Mouse (Mus musculus): ENCODE results near the gene Supt5.
A peak's percentile ranks its signal among the peaks of the same experiment; 100 is the strongest.
"Not testable (repeated sequence)": the region's sequence is repeated elsewhere in the genome, so short reads cannot be mapped to it uniquely, and the experiment has no call there.

Supt5 gene

DNA sequence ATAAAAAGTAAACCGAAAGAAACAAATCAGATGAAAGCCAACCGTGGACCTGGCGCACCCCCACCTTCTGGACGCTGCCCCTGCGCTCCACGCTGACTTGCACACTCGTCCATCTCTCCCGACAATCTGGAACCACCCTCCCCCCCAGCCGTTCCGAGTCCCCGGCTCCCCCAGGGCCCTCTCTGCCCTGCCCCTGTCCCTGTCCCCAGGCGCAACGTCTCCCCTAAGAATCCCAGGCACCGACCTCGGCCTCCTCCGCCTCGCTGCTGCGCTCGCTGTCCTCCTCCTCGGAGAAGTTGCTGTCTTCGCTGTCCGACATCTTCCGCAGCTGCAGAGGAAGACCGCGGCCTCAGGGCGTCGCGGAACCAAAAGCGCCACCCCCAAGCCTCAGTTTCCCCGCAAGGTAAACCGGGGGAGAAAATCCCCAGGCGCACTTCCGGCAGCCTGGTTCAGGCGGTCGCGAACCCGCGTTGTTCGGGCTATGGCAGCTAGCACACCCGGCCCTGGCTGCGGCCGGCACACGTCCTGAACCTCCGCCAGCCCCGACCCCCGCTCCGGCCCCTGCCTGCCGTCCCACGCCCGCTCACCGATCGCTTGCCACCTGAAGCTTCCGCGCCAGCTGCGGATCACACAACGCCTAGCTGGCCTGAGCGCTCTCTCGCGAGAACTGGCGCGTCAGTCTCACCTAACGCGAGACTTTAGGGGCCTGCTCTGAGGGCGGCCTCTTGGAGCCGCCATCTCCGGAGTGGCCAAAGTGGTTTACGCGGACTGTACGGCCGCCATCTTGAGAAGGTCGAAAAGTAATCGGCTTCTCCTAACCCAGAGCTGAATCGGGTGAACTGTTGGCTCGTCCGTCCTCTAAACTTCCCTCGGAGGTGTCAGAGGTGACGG, at the start of gene Supt5:
Gene Supt5 (minus strand): TSS at position 639 of the 891 bp plus-strand sequence.
- peak; percentile 95 to 96 for DNase-seq (ENCODE audit: low spot score in 2 of 2)

- DNase-seq (ENCODE audit: low spot score in 2 of 2) = not testable (repeated sequence)
Measured at GRCm38 (mm10) chr7:28387384-28387783, 48.8 kb upstream of the Supt5 start.

DNA sequence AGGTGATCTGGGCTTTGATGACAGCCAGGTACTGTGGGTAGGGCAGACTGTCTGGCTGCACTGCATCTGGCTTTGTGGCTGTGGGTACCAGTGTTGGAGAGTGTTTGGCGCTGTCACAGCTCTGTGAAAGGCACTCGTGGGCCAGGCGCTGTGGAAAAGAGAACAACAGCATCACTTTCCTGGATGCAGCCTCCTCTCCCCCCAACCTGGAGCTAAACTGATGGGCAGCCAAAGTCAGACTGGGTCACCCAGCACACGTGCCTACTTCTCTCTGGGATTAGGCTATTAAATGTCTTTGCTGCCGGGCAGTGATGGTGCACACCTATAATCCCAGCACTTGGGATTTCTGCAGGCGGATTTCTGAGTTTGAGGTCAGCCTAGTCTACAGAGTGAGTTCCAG, 48.3 kb upstream of the Supt5 start:
- DNase-seq (ENCODE audit: low spot score in 2 of 2) = not testable (repeated sequence)

- DNase-seq (ENCODE audit: low spot score in 2 of 2) = peak; percentile 52 to 56
Measured at GRCm38 (mm10) chr7:28386462-28386861, 47.9 kb upstream of the Supt5 start.

DNA sequence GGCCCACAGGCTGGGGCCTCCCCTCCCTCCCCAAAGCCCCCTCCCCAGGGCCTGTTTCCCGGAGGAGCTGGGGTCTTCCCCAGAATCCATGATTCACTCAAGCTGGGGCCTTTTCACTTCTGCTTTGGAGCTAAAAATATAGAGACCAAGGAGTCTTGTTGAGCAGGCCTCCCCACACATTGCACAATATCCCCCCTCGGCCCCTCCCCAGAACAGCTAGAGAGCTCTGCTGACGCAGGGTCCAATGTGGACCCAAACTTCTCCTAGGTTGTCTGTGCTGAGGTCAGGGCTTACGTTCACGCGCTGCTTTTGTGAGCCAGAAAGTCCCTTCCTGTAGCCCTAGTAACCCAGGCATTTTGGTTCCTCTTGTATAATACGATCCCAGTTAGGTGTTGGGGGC, 47.5 kb upstream of the Supt5 start:
- no peak for DNase-seq (ENCODE audit: low spot score in 2 of 2)

DNA sequence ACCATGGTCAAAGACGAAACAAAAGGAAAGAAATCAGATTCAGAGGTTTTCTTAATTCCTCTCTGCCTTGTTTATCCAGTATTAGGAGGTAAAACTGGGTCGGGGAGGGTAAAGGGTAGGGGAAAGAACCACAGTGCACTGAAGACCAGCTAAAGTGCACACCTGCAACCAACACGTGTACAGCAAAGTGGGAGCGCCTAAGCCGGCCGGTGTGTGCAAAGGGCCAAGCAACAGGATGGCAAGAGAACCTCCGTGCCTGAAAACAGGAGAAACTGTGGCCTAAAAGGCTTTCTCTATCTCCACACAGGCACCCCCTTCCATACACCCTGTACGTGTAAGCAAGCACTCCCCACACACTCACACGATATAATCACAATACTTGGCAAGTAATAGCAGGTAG, 46.6 kb upstream of the Supt5 start:
- no peak for DNase-seq (ENCODE audit: low spot score in 2 of 2)

DNA sequence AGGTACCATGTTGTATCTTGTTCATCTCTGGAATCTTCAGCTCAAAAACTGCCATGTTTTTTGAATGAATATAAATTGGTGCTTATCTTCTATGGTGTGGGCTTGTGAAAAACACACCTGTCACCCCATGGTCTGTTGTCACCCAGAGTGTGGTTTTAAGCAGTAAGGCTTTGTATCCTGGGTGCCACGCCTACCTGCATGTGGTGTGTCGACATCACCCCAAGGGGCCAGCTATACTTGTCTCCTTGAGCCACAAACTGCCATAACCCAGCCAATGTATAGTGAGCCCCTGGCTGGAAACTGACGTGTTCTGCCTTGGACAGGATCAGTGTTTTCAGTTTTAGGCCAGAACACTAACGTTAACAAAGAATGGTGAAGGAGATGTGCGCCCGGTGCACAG, 45.6 kb upstream of the Supt5 start:
- DNase-seq (ENCODE audit: low spot score in 2 of 2) = no peak

DNA sequence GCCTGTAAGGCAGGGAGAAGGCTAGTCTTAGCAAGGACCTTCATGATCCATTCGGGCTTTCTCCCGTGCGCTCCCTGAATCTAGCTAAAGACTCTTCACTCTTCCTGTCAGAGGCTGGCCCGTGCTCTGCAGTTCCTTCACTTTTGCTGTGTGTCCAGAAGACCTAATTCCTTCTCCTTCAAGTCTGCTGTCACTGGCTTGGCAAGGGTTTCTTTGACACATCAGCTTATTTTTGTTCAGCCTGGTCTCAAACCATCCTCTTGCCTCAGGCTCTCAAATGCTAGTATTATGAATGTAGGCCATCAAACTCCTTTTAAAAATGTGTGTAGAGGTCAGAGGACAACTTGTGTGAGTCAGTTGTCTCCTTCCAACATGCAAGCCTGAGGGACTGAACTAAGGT, 45.1 kb upstream of the Supt5 start:
- no peak for DNase-seq (ENCODE audit: low spot score in 2 of 2)

- peak; percentile 70 to 75 for DNase-seq (ENCODE audit: low spot score in 2 of 2)
Measured at GRCm38 (mm10) chr7:28382981-28383396, 44.4 kb upstream of the Supt5 start.

DNA sequence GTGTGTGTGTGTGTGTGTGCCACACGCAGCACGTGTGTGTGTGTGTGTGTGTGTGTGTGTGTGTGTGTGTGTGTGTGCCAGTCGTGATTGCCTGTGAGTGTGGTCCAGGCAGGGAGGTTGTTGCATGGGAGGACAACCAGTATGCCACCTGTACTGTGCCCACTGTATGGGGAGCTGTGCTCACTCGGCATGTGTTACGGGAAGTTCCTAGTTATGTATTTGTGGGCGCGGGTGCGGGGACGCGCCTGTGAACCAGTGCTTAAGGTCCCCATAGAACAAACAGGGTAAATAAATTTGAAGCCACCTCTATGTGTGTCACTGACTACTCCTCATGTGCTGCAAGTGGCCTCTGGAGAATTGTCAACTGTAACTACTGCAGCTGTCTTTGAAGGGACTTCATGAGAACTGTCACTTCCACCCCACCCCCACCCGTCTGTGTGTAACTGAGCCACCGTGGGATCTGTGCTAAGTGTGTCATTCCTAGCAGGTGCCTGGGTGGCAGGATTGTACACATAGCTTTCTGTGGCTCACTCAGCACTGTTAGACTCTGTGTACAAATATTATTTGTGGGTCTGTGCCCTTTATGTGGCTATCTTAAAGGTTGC, 43.9 kb upstream of the Supt5 start:
- no peak for DNase-seq (ENCODE audit: low spot score in 2 of 2)

GRCm38 (mm10) chr7:28381938-28382337, 43.4 kb upstream of the Supt5 start:
- peak in 1 of 2 experiments; percentile 41 for DNase-seq (ENCODE audit: low spot score in 2 of 2)

GRCm38 (mm10) chr7:28381017-28381790, 42.7 kb upstream of the Supt5 start:
- no peak for DNase-seq (ENCODE audit: low spot score in 2 of 2)

DNA sequence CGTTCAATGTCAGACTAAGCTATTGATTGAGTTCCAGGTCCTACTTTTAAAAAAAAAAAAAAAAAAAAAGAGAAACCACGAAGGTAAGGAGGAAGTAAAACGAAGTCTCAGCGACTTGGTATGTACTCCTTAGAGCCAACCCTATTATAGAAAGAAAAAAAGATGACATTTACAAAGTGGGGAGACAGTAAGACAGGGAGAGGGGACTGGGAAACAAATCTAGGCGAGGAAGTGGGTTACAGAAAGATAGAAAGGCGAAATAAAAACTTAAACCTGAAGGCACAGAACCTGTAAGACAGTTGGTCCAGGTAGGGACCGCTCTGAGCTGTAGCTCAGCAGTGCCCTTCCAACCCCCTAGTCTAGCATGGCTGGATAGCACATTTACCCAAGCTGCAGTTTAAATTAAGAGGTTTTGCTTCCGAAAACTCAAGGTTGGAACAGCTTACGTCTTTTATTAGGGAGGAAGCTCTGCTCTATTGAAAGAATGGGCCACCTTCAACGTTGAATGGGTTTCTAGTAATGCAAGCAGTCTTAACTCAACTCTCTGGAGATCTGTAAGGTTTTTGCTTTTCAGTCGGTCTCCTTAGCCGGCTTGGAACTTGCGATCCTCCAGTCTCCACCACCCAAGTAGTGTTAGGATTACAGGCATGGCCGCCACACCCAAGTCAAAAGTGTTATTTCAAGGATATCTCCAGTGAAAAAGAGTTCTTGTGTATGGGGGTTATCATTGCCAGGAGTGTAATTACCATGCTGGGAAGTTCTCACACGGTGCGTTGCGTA, 41.9 kb upstream of the Supt5 start, which contains the start of gene Zfp36:
Gene Zfp36 (minus strand): TSS at position 17 of the 780 bp plus-strand sequence.
- DNase-seq (ENCODE audit: low spot score in 2 of 2) = no peak

GRCm38 (mm10) chr7:28378769-28379651, 40.5 kb upstream of the Supt5 start:
- peak; percentile 68 to 72 for DNase-seq (ENCODE audit: low spot score in 2 of 2)

DNA sequence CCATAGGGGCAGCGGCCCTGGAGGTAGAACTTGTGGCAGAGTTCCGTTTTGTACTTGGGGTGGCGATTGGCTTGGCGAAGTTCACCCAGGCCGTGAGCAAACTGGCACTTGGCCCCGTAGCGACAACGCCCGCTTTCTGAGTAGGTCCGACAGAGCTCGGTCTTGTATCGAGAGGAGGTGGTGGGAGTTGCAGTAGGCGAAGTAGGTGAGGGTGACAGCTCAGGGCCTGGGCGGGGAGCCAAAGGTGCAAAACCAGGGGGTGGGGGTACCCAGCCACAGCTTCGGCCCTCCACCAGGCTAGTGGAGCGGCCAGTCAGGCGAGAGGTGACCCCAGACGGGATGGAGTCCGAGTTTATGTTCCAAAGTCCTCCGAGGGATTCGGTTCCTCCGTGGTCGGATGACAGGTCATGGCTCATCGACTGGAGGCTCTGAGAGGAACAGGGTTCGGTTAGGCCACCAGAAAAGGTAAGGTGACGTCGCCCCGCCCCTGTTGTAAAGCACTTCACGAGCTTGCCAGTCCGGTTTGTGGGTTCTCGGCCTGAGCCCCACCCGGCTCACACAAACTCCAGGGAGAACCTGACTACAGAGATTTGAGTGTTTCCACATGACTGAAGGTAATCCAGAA, 39.6 kb upstream of the Supt5 start:
- no peak for DNase-seq (ENCODE audit: low spot score in 2 of 2)

DNA sequence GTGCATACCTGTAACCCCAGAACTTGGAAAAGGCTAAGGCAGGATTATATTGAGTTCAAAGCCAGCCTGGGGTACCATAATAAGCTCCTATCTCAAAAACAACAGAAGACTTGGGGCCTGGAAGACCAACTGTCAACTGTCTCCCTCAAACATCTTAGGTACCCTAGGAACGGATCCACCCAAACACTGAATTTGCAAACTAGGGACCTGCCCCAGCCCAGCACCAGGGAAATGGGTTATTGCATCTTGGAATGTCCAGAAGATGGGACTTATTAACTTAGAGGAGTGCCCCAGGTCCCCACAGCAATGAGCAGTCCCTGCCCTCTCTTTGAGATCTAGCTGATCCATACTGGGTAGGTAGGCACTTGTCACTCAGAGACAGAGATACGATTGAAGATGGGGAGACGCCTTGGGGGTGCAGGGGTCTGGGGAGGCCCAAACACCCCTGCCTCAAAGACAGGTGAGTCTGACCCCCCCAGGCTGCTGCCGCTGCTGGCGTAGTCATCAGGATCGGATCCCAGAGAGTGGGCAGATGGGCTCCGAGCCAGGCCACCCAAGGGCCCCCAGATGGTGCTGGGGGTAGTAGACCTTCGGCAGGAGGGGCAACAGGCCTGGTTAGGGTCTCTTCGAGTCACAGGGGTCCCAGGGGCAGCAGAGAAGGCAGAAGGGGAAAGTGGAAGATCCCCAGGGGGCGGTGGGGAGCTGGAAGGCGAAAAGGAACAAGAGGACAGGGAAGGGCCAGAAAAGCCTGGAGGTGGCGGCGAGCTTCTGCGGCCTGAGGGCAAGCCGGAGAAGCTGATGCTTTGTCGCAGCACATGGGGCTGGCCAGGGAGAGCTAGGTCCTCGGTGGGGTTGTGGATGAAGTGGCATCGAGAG, 38.9 kb upstream of the Supt5 start:
- no peak for DNase-seq (ENCODE audit: low spot score in 2 of 2)

DNA sequence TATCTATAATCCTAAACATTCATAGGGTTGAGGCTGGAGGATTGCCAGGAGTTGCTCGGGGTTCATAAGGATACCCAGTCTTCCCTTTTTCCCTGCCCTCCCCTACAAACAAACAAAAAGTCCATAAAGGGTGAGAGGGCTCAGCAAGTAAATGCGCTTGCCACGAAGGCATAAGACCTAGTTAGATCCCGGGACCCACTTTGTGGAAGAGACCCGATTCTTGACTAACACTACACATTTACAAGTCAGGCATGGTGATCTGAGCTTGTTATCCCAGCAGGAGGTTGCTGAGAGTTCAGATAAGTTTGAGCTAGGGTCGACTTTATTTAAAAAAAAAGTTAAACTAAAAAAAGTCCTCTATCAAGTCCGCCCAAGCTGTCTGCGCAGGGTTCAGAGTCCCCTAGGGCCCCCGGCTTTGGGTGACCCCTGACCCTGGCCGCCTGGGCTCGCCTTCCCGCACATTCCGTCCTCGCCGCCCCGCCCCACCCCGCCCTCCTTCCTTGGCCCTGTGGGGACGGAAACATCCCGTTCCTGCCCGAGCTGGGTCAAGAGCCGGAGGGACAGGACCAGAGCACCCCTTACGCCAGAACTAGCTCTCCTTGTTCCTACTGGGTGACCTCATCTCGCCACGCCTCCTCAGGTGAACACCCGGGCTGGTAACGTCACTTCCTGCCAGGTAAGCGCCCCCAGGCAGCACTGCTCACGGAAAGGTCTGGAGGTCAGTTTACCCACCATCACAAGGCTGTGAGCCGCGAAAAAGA, 37.6 kb upstream of the Supt5 start:
- DNase-seq (ENCODE audit: low spot score in 2 of 2) = no peak
